Mouse (Mus musculus): ENCODE results near the gene Nfkbid.
A peak's percentile ranks its signal among the peaks of the same experiment; 100 is the strongest.

Gene Nfkbid

GRCm38 (mm10) chr7:30421175-30421889 is at the start of gene Nfkbid:
Gene Nfkbid (plus strand): TSS chr7:30421732.
- DNase-seq: peak; percentile 78

GRCm38 (mm10) chr7:30373501-30373962 is 48.0 kb upstream of the Nfkbid start:
- peak; percentile 98 for DNase-seq

GRCm38 (mm10) chr7:30380061-30380460 is 41.5 kb upstream of the Nfkbid start:
- no peak for DNase-seq

- no peak for DNase-seq
Measured at GRCm38 (mm10) chr7:30384106-30384505, 37.4 kb upstream of the Nfkbid start.

GRCm38 (mm10) chr7:30392746-30393520 is 28.6 kb upstream of the Nfkbid start:
- no peak for DNase-seq

GRCm38 (mm10) chr7:30393631-30394030 is 27.9 kb upstream of the Nfkbid start:
- no peak for DNase-seq

- no peak for DNase-seq
Measured at GRCm38 (mm10) chr7:30394379-30394778, 27.2 kb upstream of the Nfkbid start.

GRCm38 (mm10) chr7:30394871-30395270 is 26.7 kb upstream of the Nfkbid start:
- DNase-seq: no peak

- DNase-seq: no peak
Measured at GRCm38 (mm10) chr7:30399671-30400070, 21.9 kb upstream of the Nfkbid start.

- no peak for DNase-seq
Measured at GRCm38 (mm10) chr7:30402343-30402742, 19.2 kb upstream of the Nfkbid start.

- no peak for DNase-seq
Measured at GRCm38 (mm10) chr7:30408639-30409038, 12.9 kb upstream of the Nfkbid start.

GRCm38 (mm10) chr7:30409789-30410188 is 11.7 kb upstream of the Nfkbid start:
- DNase-seq: no peak

- DNase-seq: no peak
Measured at GRCm38 (mm10) chr7:30411023-30411422, 10.5 kb upstream of the Nfkbid start.

- no peak for DNase-seq
Measured at GRCm38 (mm10) chr7:30412735-30413147, 8.8 kb upstream of the Nfkbid start.

- no peak for DNase-seq
Measured at GRCm38 (mm10) chr7:30413596-30413995, 7.9 kb upstream of the Nfkbid start, which contains the start of gene Tyrobp. Gene Tyrobp (plus strand): TSS chr7:30413760.

GRCm38 (mm10) chr7:30417856-30418255 is 3.7 kb upstream of the Nfkbid start:
- no peak for DNase-seq

GRCm38 (mm10) chr7:30419561-30420499 is 1.7 kb upstream of the Nfkbid start, which contains the start of gene Hcst:
Gene Hcst (minus strand): TSS chr7:30419854.
- peak; percentile 23 for DNase-seq

GRCm38 (mm10) chr7:30420673-30421072 is 859 bp upstream of the Nfkbid start:
- DNase-seq: peak; percentile 33

GRCm38 (mm10) chr7:30421890-30422435 is 431 bp downstream of the Nfkbid start:
- peak; percentile 92 for DNase-seq

GRCm38 (mm10) chr7:30422560-30422959 is 1.0 kb downstream of the Nfkbid start:
- no peak for DNase-seq

GRCm38 (mm10) chr7:30423071-30423641 is 1.6 kb downstream of the Nfkbid start:
- peak; percentile 54 for DNase-seq

- DNase-seq: no peak
Measured at GRCm38 (mm10) chr7:30429327-30429726, 7.8 kb downstream of the Nfkbid start.

All from cerebellum, adult 9-10 months (tissue).